Mouse (Mus musculus) thymus, adult 2 months (tissue): ENCODE data around the gene Ppox.

ENCODE experiments used
- CTCF ChIP-seq: fragments of 200-500 bp; IDR thresholded peaks from 2 replicates; pipeline ENCODE4 v1.5.1; 2012; ENCODE audit warnings: mild to moderate bottlenecking, control low read depth, low read length, moderate library complexity, borderline replicate concordance; ENCODE audit not compliant: control insufficient read depth, poor library complexity, insufficient read depth; ENCODE audit errors: extremely low read depth
- POLR2A ChIP-seq: fragments of 200-500 bp; IDR thresholded peaks from 2 replicates; pipeline ENCODE4 v1.6.1; 2012; ENCODE audit warnings: mild to moderate bottlenecking, low read length, control low read depth, moderate library complexity; ENCODE audit not compliant: control insufficient read depth, poor library complexity, insufficient read depth; ENCODE audit errors: extremely low read depth

DNA sequence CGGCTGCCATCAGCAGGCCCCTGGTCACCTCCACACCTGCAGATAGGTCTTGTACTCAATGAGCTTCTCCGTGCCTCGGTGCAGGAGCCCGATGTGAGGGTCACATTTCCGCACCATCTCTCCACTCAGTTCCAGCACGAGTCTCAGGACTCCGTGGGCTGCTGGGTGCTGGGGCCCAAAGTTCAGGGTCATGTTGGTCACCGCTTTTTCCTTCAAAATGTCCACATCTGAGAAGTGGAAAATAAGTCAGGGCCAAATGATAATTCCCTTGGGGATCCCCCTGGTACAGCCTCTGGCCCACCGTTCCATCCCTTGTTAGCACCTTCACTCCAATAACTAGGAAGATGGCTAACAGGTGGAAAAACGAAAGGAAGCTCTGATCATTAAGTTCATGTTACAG is 40.1 kb downstream of the Ppox start:
- TF ChIP-seq CTCF: no peak
- TF ChIP-seq POLR2A: no peak
